Mouse (Mus musculus) thymus, postnatal 10 days (tissue): ENCODE results near the gene Eipr1.
"Not testable (repeated sequence)": the region's sequence is repeated elsewhere in the genome, so short reads cannot be mapped to it uniquely, and the experiment has no call there.

Experiments
- DNase-seq, 2 experiments: peaks; one replicate each; pipeline ENCODE4 v3.0.0; 2021; ENCODE audit warnings: low spot score in 2 of 2

Gene Eipr1

GRCm38 (mm10) chr12:28751508-28752263, at the start of gene Eipr1:
TSS of gene Eipr1 (plus strand) at chr12:28751803.
- DNase-seq: peak; percentile 84 to 85

GRCm38 (mm10) chr12:28704381-28704780, 47.2 kb upstream of the Eipr1 start:
- DNase-seq: no peak

DNA sequence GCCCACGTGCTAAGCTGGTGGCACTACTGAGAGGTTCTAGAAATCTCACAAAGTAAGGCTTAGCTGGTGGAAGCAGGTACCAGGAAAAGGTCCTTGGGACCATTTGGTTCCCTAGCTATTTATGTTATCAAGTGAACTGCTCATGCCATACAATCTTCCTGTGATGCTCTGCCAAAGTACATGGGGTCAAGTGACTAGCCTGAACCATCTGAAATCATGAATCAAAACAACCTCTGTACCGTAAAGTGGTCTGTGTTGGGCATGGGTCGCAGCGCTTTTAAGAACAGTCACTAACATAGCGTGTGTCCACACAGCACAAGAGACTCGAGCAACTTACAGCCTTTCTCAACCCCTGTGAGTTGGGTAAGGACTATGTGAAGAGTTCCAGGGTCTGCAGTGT, 46.4 kb upstream of the Eipr1 start:
- no peak for DNase-seq

DNA sequence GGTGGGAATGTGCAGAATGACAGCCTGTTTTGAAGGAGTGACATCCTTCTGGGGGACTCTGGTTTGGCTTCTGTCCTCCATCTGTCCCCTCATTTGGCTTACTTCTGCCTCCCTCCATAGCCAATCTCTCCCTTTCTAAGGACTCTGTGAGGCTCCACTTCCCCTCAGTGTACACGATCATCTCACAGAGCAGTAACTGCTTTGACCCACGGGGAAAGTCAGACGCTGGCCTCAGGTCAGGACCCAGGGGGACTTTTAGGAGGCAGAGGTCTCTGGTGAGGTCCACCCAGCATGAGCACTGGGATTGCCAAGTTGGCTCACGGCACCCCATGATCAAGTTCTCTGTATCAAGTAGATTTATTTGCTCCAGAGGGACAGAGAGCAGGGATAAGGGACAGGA, 43.4 kb upstream of the Eipr1 start:
- DNase-seq: no peak

- no peak for DNase-seq
Observed at GRCm38 (mm10) chr12:28710566-28711185, 40.9 kb upstream of the Eipr1 start.

- DNase-seq: no peak
Observed at GRCm38 (mm10) chr12:28714822-28715632, 36.6 kb upstream of the Eipr1 start.

DNA sequence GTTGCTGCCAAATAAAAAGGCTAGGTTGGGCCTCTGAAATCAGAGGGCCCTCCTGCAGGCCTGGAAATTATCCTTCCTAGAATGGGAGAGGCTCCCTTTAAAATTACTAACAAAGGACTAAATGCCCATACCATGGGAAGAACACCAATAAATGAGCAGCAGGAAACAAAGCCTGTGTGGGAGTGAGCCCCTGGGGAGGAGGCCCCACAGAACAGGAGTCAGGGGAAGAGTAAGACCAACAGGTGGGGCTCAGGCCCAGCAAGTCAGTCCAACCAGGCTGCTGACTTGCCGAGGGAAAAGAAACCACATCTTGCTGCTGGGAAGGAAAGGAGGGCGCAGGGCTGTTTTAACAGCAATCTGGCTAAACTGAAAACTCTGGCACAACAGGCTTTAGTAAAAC, 34.5 kb upstream of the Eipr1 start:
- DNase-seq: no peak

- no peak for DNase-seq
Observed at GRCm38 (mm10) chr12:28718106-28718505, 33.5 kb upstream of the Eipr1 start.

DNA sequence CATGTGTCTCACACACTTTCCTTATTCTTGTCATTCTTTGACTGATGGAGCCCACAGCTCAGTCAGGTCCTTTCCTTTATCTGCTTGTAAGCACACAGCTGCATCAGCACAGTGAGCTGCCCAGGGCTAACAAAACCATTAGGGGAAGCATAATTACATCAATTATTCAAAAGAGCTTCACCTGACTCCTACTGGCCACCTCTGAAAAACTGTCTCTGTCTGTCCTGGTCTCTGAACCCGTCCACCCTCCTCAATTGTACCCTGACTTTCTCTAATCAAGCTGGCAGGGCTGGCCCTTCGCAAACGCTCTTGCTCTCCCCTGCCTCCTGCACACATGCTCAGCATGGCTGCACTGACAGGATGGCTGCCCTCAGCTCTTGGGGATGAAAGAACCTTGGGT, 27.2 kb upstream of the Eipr1 start:
- no peak for DNase-seq

DNA sequence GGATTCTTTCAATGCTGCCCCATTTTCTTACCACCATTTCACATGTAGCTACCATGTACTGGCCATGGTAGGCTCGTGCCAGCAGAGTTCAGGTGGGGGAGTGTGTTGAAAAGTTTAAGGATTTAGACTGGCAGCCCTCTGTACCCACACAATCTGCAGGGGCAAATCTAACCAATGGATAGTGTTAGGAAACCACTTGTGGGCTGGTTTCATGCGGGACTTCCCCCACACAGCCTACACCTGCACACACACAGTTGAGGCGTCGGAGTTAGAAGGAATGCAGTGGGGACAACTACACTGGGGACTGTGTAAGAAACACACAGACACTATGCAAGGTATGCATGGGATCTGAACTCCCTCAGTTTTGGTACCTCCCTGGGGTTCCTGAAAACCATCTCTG, 25.4 kb upstream of the Eipr1 start:
- DNase-seq: no peak

- no peak for DNase-seq
Observed at GRCm38 (mm10) chr12:28727061-28727460, 24.5 kb upstream of the Eipr1 start.

GRCm38 (mm10) chr12:28732631-28733030, 19.0 kb upstream of the Eipr1 start:
- no peak for DNase-seq

- not testable (repeated sequence) for DNase-seq
Observed at GRCm38 (mm10) chr12:28733520-28734245, 17.9 kb upstream of the Eipr1 start.

GRCm38 (mm10) chr12:28734271-28734670, 17.3 kb upstream of the Eipr1 start:
- DNase-seq: no peak

DNA sequence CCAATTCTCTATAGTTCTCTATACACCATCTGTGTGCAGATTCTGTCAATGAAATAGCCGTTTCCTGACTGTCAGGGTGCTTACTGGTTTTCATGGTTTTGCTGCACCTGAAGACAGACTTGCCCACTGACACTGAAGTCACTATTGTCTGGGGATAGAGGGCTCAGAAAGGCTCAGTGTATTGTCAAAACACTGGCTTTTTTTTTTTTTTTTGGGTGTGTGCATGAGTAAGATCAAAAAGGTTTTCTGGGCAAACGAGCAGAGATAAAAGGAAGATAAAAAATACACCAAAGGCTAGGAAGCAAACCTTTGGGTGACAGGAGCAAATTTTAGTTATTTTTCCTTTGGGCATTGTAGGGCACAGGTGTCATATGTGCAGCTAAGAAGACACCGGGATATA, 16.3 kb upstream of the Eipr1 start:
- no peak for DNase-seq

GRCm38 (mm10) chr12:28743328-28743727, 8.3 kb upstream of the Eipr1 start:
- no peak for DNase-seq

DNA sequence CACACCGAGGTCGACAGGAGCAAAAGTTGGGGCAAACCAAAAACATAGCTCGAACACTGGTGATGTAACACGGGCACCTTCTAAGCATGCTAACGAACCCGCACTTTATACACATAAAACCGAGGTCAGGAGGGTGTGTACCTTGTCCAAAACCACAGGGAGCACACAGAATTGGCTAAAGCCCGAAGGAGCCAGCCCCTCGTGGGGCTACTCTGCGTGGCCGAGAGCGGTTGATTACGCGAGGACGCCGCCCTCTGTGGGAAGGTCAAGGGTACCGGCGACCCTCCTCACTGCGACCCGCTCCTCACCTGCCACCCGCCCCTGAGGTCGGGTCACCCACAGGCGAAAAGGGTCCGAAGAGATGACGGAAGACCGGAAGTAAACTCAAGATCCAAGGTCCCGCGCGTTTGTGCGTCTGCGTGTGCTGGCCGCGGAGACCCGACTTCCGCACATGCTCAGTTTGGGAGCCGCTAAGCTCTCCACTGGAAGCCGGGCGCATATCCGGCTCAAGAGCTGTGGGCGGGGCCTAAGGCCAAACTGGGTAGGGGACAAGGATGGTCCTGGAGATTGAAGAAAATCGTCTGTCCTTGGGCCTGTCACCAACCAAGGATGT, 1.5 kb upstream of the Eipr1 start, which contains the start of gene Trappc12:
TSS of gene Trappc12 (minus strand) at position 452 of the 613 bp plus-strand sequence.
- peak; percentile 84 to 87 for DNase-seq

DNA sequence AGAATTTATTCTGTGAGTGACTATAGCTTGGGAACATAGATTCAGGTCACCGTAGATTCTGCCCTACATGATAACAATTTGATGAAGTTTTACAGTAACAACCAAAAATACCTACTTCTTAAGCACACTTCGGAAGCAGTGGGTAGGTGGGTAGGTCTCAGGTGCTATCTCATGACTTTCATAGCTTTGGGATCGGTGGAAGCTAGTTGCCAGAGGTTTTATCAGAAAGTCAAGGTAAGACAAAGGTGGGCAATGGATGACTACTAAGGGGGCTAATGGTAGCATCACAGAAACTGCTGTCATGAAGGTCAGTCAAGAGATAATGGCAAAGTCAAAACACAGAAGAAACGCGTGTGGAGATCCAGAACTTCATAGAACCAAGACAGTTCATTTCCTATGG, 727 bp upstream of the Eipr1 start:
- no peak for DNase-seq

DNA sequence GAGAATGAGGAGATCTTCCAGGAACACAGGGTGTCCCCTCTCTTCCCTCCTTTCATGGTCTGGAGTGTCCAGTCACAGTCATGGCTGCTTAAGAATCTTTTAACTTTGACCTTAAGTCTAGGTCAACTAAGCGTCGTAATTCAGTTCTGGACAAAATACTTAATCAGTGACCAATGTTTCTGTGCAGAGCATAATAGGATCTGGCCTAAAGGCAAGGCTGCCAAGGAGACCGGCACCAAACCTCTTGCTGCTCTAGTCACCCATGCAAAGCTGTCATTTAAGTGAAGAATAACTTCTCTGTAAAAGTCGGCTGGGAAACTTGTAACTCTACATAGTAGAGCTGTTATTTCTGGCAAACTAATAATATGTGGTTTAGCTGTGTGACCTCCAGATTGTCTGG, 4.4 kb downstream of the Eipr1 start:
- DNase-seq: no peak

GRCm38 (mm10) chr12:28769953-28770352, 18.4 kb downstream of the Eipr1 start:
- no peak for DNase-seq

DNA sequence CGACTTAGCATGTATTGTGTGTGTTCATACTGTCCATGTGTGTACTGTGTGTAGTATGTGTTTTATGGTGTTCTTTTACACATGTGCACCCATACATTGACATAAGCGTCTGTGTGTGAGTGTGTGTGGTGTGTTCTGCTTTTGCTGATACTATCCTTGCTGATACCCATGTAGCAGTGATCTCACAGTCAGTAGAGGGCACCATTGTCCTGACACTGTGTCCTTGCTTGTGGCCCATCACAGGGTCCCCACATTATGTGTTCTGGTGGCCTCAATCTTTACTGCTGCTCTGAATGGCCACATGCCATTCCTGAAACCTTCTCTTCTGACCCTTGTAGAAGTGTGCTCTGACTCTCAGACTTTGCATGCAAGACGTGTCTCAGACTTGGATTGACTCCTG, 22.2 kb downstream of the Eipr1 start:
- no peak for DNase-seq
